Mouse (Mus musculus) bone marrow macrophage, adult 2 months (primary cell): ENCODE results near the gene Pde4dip.

Experiments used
- CTCF ChIP-seq: IDR thresholded peaks from 2 replicates; pipeline ENCODE4 v1.5.1; 2012; ENCODE audit warnings: low read depth, mild to moderate bottlenecking, low read length, moderate library complexity
- POLR2A ChIP-seq: IDR thresholded peaks from 2 replicates; pipeline ENCODE4 v1.6.1; 2012; ENCODE audit warnings: mild to moderate bottlenecking, low read depth, low read length, borderline replicate concordance

- TF ChIP-seq CTCF (no peak), POLR2A (no peak)
These were observed 246.5 kb downstream of the Pde4dip start for GRCm38 (mm10) chr3:97642001-97642400.
